Comparison of ENCODE assay signal across 30 mouse cellular contexts in the genomic region with DNA sequence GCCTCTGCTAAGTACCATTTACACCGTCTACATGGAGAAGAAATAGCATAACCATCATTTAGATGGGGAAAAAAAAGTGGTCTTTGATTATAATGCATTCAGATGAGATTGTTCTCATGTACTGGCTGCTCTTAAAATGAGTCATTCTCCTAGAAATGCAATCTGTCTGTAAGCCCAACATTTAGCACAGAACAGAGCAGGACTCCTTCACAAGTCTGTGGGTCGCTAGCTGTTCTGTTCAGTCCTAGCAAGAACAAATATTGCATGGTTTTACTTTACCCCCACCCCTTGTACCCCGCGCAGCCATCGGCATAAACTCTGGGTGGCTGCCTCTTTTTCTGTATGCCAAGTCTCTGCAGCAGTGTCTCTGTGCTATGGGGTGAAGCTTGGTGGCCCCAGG.
A peak's percentile ranks its signal among the peaks of the same experiment; 100 is the strongest.
DNase-seq lines count a peak whose midpoint lies in the region; ATAC-seq and TF ChIP-seq lines count a peak whose summit lies in the region.
"Had no signal": no experiment of that assay in that cellular context is flagged by ENCODE, and none has a peak within 500 bp of the region (broad histone marks: within the 10 kb centered on the region; RNA-seq: fewer than 3 reads in every experiment).

No protein-coding gene starts in this region.

- H3K27ac ChIP-seq in layer of hippocampus, adult 2 months: peak overlapping the region; percentile 86
- H3K27ac ChIP-seq: embryonic facial prominence, embryonic 10.5 days; embryonic facial prominence, embryonic 13.5 days; forebrain, embryonic 12.5 days; forebrain, embryonic 15.5 days; gastrocnemius, adult 2 months; heart, embryonic 15.5 days; hindbrain, embryonic 10.5 days; hindbrain, embryonic 13.5 days had no signal

- no peak overlapping the region for H3K4me3 ChIP-seq in layer of hippocampus, adult 2 months
- H3K4me3 ChIP-seq: embryonic facial prominence, embryonic 10.5 days; embryonic facial prominence, embryonic 13.5 days; erythroblast, embryonic 14.5 days; forebrain, embryonic 12.5 days; forebrain, embryonic 15.5 days; gastrocnemius, adult 2 months; heart, embryonic 12.5 days; heart, embryonic 15.5 days; hindbrain, embryonic 10.5 days; hindbrain, embryonic 13.5 days had no signal

- no peak for DNase-seq in frontal cortex, postnatal 14 days (ENCODE audit: low spot score in 2 of 2)
- peak in 1 of 2 experiments; percentile 60 for DNase-seq in layer of hippocampus, adult 2 months (ENCODE audit: low spot score in 2 of 2)
- DNase-seq in layer of hippocampus, adult 9-10 months (ENCODE audit: low spot score): no peak
- peak; percentile 16 to 26 for DNase-seq in layer of hippocampus, postnatal 14 days (ENCODE audit: low spot score in 2 of 2)
- DNase-seq in cerebellum, postnatal 14 days: no peak
- DNase-seq in heart, adult 11 months: no peak
- DNase-seq: adrenal gland, adult 8-10 months; adrenal gland, postnatal 36 days; cerebellum, adult 11 months; cerebellum, adult 2 months; cerebellum, adult 9-11 months; cerebellum, postnatal 36 days; embryo, embryonic 11 days; gastrocnemius, adult 2 months; gastrocnemius, postnatal 14 days; heart, adult 18-20 months; heart, postnatal 10 days; heart, postnatal 36 days had no signal

- peak; percentile 73; the same call in 1 of the 2 replicates for ATAC-seq in frontal cortex, adult (ENCODE audit: low TSS enrichment)
- ATAC-seq: activated CD4-positive, CD25-positive, alpha-beta regulatory T cell, adult 4 months; forebrain, embryonic 15.5 days; hindbrain, embryonic 16.5 days had no signal

- no peak for TF ChIP-seq CTCF in layer of hippocampus, adult 2 months (conservative IDR thresholded peaks at IDR 0.05)

Comparison
In these comparisons a context has a peak if more than half of its experiments do, and no peak if none do; other contexts are left out.
1. DNase-seq: peak in layer of hippocampus, postnatal 14 days (2 of 2); none in frontal cortex, postnatal 14 days (0 of 2), layer of hippocampus, adult 9-10 months (single experiment), cerebellum, postnatal 14 days (0 of 2) and heart, adult 11 months (single experiment).